Mouse (Mus musculus) mature B cell (primary cell): ENCODE measurements around the gene Fbxo21.

Source experiments
- in situ Hi-C: fragments of 300-500 bp; cut with MboI; formaldehyde crosslinking; loops from 2 replicates; pipeline ENCODE4 v1.14.3; 2019

Fbxo21 gene

DNA sequence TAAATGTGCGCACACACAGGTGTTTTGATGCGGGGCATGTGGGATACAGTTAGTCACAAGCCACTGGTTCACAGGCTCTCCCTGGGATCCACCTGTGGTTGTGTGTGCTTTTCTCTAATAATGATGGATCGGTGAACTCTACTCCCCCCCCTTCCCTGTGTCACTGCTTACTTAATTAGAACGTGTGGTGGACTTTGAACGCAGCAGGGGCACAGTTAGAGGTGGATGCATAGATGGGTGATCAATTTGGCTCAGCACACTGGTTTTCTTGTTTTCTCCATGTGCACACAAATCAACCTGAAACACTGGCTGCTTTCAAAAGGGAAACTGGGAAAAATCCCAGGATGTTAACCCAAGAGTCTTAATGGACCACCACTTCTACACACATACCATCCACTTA is 2.6 kb downstream of the Fbxo21 start:
- in situ Hi-C loops: no loop called here

DNA sequence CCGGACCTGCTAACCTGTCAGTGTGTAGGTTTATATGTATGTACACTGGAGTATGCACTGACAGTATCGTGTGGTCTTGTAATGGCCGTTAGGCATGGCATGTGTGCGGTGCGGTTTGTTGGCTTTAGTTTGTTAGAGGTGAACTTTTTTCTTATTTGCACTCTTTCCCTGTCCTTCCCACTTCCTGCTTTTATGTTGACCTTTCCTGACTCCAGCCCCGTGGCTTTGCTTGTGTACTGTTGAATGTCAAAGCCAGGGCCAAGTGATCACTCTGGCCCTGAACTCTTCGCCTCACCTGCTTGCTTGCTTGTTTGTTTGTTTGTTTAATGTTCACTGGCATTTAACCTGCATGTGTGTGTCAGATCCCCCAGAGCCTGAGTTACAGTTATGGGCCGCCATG is 4.4 kb downstream of the Fbxo21 start:
- in situ Hi-C loops: no loop called here

DNA sequence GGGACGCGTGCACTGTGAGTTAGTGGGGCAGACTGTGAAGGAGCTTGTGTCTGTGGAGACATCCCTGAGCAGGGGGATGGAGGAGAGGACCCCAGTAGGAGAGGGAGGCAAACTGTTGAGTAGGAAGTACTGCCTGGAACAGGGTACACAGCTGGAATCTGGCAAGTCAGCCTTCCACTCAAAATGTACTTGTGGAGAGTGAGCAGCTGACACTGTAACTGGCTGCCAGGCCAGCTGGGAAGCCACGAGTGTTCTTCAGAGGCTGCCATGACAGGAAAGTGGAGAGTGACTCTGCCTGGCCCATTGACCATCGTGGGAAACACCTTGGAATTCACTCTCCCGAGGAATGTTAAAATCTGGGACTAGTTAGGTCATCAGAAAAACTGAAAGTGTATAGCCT is 5.4 kb downstream of the Fbxo21 start:
- in situ Hi-C loops: no loop called here

DNA sequence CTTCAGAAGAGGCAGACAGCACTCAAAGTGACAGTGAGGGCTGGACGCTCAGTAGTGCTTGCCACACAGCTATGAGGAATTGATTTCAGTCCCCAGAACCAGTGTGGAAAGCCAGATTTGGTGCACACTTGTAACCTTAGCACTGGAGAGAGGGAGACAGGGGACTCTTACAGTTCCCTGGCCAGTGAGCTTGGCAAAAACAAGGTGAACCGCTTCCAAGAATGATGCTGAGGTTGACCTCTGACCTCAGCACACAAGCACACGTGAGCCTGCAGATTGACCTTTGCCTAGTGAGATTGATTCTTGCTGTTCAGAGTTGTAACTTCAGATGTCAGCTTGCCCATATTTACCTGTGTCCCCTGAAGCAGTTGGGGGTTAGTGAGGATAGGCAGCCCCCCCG is 9.8 kb downstream of the Fbxo21 start:
- in situ Hi-C loops: no loop called here

DNA sequence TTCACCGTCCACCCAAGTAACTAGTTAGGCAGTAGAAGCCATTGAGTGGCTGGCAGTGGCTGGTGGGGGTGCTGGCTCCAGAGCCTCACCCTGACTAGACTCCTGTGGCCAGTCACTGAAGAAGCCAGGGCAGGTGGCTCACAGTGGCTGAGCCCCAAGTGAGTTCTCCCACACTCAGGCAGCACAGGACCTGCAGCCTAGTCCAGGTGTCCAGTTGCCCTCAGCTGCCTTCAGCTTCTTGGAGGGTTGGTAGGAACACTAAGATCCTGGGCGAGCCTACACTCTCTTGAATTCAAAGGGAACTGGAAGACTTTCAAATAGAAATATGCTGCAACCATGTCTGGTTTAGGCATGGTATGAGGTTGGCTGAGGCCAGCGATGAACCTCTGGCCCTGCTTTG is 11.4 kb downstream of the Fbxo21 start:
- in situ Hi-C loops: no loop called here

DNA sequence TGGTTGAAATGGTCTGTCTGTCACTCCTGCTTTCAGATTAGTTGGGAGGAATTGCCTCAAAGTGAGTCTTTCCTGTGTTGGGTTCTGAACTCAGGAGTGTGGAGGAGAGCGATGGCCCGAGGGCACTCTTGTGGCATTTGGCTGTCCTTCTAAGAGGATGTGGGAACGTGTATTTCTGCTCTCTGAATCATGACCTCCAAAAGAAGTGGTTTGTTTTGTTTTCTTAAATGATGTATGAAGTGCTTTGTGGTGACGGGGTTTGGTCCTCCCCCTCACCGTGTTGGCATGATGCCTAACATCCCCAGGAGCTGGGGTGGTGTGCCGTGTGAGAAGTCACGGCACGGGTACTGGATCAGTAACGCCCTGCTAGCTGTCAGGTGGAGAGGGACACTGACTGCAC is 11.8 kb downstream of the Fbxo21 start:
- in situ Hi-C loops: no loop called here

DNA sequence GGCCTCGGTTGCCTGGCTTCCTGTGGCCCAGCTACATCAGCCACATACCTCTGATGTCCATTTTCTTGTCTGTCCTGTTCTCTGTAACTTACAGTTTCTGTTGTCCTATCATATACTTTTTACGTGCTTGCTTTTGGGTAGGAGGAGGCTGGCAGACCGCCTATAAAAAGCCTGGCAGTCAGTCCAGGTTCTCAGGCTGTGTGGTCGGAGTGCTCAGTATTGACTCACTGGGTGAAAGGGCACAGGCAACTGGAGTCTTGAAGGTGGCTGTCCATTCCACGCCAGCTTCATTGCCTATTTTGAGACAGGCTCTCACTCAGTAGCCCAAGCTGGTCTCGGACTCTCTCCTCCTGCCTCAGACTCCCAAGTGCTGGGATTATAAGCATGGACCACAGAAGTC is 13.2 kb downstream of the Fbxo21 start:
- in situ Hi-C loops: no loop called here

DNA sequence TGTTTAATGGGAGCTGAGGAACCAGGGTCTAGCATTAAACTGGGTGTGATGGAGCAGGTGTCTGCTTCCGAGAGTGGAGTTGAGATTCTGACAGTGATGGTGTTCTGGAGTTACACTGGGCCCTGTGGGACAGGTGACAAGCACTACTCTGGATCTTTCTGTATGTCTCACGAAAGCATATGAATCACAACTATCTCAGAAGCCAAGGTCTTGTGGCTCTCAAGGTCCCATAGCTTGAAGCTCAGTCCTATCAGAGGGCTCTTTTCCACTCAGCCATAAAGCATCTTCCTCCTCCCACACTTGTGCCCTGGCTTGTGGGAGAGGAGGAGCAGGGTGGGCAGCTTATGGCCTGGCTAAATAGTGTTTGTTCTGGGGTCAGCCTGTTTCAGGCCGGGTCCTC is 14.4 kb downstream of the Fbxo21 start:
- in situ Hi-C loops: no loop called here

DNA sequence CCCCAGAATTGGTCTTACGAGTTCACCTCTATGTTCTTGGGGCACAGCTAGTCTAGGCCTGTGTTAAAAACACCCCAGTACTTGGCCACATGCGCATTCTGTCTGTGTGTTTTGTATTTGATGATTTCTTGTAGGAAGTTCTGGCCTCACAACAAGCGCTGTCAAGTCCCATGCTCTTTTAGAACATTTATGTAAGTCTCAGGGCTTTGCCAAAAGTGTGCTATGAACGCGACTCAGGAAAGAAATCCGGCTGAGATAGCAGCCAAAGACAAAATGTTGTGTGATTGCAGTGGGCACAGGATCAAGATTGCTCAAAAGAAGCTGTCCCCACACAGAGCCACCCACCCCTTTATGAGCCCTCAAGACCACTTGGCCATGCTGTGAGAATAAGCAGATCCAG is 17.0 kb downstream of the Fbxo21 start:
- in situ Hi-C loops: no loop called here

DNA sequence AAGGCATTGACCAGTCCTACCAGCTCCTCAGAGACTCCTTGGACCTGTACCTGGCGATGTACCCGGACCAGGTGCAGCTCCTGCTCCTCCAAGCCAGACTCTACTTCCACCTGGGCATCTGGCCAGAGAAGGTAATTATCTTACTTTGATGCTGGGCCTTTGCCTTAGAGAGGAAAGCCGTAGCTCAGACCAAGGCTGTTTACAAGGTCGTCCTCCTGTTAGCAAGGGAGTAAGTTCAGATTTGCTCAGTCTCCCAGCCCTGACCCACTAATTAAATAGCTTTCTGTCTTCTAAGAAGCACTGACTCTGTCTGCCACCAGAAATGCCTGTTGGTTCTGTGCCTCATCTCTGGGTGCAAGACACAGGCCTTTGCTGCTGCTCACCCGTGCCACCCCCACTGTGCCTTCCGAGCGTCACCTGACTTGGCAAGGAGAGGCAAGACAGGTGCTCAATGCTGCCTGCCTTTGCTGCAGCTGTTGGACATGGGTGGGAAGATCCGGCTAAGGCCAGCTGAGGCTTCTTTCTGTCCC is 18.9 kb downstream of the Fbxo21 start:
- in situ Hi-C loops: no loop called here

DNA sequence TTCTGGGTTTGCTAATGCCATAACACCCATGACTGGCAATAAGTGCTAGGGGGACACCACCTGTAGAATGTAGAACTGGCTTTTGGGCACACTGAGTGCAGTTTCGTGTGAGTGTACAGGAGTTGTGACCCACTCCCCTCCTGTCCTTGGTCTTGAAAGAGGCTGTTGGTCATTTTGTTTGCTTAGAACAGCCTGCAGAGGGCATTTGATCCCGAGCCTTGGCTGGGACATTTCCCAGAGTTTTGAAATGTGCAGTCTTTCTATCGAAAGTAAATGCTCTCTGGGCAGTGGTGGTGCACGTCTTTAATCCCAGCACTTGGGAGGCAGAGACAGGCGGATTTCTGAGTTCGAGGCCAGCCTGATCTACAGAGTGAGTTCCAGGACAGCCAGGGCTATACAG is 19.4 kb downstream of the Fbxo21 start:
- in situ Hi-C loops: no loop called here

DNA sequence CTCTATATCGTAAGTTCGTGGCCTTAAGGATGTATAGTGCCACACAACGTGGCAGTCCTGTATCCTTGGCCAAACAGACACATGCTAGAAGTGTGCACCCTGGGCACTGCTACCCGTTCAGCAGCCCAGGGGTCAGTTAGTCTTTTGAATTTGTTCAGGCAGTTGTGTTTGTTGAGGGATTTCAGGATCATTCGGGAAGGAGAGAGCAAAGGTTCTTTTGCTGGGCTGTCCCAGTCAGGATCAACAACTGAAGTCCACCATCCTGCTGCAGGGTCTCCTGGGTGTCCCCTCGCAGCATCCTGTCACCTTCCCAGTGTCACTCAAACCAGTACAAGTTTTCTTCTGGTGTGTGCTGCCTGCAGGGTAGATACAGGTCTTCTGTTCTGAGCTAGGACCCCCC is 20.1 kb downstream of the Fbxo21 start:
- in situ Hi-C loops: no loop called here

DNA sequence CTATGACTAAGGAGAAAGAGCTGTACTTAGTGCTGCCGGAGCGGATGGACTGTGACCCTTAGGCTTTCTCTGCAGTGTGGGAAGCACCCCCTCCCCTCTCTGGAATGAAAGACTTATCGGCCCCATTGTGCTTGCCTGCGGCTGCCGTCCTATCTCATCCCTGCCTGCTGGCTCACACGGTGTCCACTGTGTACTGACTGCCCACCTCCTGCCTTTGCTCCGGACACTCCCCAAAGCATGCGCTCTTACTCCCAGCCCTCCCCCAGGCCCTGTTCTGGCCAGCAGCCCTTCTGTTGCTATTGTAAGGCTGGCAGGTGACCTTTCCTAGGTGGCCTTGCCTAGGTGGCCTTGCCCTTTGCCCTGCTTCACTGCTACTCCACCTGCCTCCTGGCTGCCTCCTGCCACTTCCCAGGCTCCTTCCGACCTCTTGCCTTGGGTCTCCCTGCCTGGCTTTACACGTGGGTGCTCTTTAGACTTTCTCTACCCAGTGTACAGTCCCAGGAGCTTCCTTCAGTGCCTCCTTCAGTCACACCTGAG is 21.0 kb downstream of the Fbxo21 start:
- in situ Hi-C loops: no loop called here

DNA sequence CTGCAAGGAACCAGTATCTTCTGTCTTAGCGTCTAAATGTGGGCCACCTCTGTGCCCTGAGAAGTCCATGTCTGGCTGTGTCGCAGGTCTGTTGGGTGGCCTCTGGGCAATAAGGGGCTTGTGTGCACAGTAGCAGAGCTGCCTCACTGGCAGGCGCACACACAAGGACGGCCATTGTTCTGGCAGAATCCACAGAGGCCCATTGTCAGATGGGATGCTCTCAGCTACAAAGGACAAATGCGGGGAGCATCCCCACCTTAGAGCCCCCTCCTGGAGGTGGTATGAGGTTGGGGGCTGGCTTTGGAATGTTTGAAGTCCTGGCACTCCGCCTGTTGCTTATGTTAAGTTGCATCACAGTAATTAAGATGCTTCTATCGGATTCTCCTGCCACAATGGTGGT is 22.5 kb downstream of the Fbxo21 start:
- in situ Hi-C loops: no loop called here

DNA sequence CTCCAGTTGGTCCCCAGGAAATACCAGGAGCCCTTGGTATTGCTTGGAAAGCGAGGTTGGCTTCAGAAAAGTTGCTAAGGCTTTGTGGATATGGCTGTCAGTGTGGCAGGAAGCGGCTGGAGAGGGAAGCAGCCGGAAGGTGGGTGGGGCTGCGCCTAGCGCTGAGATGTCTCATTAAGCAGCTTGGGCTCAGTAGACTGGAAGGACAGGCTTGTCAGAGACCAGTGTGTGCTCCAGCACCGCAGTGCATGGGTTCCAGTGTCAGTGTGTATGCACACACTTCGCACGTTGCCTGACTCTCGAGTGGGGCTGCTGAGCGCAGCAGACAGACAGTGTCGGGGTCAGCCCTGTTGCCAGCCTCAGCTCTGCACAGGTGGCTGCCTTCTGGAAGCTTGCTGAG is 23.1 kb downstream of the Fbxo21 start:
- in situ Hi-C loops: no loop called here

DNA sequence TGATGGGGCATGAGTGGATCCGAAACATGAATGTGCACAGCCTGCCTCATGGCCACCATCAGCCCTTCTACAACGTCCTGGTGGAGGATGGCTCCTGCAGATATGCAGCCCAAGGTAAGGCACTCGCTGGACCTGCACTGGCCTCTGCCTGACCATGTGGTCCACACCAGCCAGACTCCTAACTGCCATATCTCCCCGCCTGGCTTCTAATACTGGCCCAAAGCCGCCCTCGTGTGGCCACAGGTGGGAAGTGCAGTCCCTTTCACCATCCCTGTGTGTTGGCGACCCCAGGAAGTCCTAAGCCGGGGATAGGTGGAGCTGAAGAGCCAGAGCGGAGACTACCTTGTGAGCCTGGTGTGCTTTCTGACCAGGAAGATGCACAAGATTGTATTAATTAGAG is 25.5 kb downstream of the Fbxo21 start:
- in situ Hi-C loops: no loop called here

DNA sequence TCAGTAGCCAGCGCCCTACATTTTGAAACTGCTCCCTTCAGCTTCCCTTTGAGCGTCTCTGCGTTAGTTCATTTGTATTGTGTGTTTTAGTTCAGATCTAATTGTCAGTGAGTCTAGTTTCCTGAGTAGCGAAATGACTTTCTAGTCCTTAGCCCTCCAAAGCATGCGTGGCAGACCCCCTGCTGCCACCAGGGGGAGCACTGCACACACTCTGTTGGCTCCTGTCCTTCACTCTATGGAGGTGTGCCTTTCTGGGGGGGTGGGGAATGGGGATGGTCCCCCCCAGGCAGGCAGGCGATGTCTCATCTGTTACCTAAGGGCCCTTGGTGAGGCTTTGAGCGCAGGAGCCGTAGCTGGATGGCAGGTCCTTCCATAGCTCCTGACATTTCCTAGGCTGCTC is 28.1 kb downstream of the Fbxo21 start:
- in situ Hi-C loops: no loop called here

DNA sequence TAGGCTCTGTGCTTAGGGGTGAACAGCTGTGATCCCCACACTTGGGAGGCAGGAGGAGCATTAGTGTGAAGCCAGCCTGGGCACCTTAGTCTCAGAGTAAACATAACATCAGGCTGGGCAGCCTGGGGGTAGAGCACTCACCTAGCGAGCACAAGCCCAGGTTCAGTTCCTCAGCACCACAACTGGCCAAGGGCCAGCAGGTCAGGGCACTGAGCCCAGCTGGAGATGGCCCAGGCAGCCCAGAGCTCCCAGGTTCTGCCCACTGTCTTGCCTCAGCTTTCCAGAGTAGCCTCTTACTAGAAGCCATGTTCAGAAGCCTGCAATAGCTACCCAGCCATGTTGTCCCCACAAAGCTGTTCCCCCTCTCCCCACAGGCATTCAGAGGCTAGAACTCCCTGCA is 29.2 kb downstream of the Fbxo21 start:
- in situ Hi-C loops: no loop called here

DNA sequence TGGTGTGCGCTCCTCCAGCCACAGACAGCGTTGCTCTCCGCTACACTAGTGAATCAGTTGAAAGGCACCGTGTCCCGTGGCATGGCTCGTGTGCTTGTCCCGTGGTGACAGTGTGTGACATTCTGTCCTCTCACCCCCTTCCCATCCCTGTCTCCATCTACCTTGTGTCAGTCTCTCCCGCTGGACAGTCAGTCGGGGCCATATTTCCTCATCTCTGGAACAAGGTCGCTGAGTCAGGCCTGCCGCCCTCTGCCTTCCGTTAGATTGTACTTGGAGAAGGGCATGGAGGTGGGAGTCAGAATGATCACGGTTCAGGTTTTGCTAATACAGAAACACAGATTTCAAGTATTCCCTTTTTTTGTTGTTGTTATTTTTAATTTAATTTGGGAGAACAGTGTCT is 31.8 kb downstream of the Fbxo21 start:
- in situ Hi-C loops: no loop called here

DNA sequence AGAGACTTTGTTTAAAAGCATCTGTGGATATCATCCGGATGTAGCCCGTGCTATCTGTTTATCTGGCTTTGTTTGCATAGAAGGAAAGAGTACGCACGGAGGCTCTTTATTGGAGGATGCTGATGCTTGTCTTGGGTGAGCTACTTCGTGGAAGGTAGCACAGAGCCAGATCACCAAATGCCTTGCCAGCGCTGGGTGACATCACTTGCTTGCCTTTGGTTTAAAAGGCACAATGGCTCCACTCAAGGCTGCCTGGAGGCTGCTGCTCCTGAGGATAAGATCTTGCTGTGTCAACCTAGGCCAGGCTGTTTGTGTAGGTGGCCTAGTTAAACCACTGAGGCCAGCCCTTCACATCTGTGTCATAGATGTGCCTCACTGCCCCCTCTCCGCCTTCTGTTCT is 34.3 kb downstream of the Fbxo21 start:
- in situ Hi-C loops: no loop called here

DNA sequence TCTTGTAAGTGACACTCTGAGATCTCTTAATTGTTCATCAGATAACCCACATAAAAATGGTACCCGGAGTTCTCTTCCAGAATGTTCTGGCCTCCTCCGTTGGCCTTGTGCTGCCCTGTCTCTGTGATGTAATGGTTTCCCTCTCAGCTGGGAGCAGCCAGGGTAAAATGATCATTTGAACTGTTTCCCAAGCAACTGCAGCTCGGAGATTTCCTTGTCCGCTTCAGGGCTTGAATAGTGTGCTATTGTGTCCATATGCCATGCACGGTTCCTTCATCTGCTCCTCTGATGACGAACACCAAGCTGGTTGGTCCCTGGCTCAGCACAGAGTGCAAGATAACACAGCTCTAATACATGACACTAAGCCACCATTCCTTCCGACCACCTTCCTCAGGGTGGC is 35.3 kb downstream of the Fbxo21 start:
- in situ Hi-C loops: no loop called here

DNA sequence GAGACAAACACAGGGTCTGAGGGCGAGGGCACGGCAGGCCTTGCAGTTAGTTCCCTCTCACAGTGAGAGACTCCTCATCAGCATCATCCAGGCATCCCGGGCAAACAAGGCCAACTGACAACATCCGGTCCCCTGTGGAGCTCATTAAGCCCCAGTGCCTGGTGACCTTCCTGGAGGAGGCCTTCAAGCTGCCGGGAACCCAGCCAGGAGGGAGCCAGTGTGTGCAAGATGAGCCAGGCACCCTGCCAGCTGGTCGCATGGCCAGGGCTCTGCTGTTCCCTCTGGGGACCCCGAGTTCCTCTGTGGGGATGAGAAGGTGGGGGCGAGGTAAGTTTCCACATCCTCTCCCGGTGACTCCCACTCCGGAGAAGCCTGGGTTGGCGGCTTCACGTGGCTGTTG is 38.5 kb downstream of the Fbxo21 start:
- in situ Hi-C loops: no loop called here

DNA sequence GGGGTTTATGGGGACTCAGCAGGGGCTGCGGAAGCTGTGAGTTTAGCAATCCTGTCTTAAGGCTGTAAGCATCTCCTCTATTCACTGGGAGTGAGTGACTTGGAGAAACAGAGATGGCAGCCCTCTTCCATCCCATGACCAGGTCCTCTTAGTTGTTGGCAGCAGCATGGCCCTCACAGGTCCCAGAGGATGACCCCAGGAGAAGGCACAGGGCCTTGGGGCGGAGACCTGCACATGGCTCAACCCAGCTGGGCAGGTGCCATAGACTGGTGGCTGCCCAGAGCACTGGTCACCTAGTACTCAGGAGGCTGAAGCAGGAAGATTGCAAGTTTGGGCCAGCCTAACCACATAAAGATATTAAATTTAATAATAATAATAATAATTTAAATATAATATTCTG is 39.1 kb downstream of the Fbxo21 start:
- in situ Hi-C loops: no loop called here

DNA sequence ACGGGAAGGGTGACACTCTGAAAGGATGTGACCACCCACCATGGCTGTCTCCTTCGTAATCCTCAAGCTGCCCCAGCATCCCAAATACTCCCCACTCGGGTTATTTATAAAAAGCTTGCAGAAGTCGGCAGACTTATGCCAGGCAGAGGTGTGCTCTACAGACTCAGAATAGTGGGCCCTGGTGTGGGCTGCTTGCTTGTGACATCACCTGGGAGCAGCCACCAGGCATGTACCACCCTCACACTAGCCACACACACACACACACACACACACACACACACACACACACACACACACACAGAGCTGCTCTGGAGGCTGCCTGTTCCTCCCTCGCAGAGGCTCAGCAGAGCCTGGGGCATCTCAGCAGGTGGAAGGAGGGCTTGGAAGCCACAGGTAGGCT is 41.0 kb downstream of the Fbxo21 start:
- in situ Hi-C loops: no loop called here

DNA sequence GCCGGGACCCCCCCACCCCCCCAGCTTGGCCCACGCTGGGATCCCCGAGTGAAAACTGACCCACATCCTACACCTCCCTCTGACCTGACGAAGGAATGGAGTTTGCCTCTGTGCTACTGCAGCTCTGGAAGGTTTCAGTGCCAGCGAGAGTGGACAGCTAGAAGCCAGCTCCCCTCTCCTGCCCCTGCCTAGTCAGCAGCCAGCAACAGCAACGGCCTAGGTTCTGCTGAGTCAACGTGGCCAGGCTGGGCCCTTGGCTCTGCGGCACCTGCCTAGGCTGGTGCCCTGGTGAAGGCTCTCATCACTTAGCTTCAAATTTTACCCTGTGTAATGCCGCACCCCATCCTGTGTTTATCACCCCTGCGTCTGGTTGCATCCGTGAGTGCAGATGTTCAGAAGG is 43.4 kb downstream of the Fbxo21 start:
- in situ Hi-C loops: no loop called here
